Mouse (Mus musculus) embryo, embryonic 10.5 days (tissue): Measurements from ENCODE around the gene Naa35.

Experiments
- DNase-seq: peaks from one replicate; pipeline ENCODE4 v3.0.0-alpha.2; 2015; ENCODE audit warnings: low spot score

The Naa35 gene

DNA sequence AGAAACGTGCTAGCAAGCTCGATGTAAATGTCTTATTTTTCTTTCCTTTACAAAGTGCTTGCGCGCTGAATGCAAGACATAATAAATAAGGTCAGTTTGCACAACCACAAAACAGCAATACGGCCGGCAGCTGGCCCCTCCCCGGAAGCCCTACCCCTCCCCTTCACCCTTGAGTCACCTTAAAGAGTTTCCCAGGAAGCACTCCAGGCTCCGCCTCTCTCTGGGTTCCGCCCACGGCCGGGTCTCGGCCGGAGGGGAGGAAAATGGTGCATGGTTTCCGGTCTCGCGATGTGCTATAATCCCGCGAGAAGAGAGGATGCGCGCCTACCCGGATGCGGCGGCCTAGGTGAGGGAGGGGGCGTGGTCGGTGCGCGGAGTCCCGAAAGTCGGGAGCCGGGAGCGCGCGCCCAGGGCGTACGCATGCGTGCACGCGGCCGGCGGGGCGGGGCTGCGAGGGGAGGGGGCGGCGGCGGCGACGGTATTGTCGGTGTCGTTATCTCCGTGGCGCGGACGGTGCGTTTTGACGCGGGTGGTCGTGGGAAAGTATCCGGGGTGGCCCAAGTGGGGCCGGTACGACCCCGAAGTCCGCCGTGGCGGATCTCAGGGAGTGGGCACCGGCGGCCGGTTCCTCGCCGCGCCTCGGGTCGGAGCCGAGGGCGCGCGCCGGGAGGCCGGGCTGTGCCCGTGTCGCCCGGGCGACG lies at the start of gene Naa35, which contains the start of gene Agtpbp1:
Gene Naa35, plus strand, starts transcription at position 313 of the 701 bp plus-strand sequence.
Gene Agtpbp1, minus strand, starts transcription at position 281 of the 701 bp plus-strand sequence.
- DNase-seq, result peak; percentile 99

DNA sequence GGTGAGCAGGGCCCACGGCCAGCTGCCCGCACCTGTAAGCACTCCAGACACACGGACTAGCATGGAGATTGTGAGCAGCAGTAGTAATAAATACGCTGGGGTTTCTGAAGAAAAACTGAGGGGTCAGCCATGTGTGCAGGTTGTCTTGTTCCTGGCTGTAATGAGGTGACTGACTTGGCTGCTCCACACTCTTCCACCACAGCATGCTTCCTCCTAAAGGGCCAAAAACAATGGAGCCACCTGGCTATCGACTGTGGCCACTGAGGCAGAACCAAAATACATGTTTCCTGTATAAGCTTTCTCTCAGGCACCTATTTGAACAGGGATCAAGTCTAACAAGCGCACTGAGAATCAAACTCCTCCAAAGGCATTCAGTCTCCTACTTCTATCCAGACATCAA lies 49.3 kb upstream of the Naa35 start:
- no peak for DNase-seq

DNA sequence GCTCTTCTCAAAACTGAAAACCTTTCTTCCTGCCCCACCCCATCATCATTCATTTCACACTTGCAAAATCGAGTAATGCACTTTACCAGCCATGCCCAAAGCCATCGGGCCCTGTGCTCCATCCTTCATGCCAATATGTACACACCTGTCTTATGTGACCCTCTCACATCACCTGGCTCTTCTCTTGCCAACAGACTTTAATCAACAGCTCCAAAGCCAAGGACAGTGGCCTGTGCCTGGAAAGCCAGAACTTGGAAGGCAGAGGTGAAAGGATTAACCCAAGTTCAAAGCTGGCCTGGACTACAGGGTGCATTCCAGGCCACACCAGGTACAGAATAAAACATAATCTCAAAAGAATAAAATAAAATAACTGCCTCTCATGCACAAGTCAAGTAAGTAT lies 48.4 kb upstream of the Naa35 start:
- DNase-seq, result no peak

DNA sequence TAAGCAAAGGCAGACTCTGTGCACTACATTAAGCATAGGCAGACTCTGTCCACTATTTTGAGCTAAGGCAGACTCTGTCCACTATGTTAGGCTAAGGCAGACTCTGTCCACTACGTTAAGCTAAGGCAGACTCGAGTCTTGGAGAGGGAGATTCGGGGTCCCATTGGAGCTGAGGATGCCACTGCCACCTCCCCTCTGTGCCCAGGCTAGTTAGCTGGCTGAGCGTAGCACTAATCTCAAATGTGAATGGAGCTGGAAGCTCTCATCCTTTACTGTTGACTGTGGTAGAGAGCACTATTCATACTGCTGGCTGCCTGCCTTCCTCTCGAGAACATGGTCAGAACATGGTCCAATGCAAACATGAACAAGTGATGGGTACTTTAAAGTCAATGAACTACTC lies 46.4 kb upstream of the Naa35 start:
- DNase-seq, result no peak

DNA sequence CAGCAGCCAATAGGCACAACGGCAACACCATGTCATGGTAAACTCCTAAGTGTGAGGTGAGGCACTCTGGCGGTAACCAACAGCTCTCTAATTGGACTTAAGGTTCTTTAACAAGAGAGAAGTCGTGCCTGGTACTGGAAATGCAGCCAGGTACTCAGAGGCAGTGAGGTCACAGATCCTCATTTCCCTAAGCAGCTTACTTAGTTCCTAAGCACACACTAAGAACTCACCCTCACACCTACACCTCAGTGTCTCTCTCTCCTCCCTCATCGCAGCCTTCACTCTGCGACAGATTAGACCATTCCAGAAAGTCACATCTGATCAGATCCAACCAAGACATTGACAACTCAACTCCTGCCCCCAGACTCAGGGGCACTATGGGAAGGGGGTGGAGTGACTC lies 45.0 kb upstream of the Naa35 start:
- no peak for DNase-seq

DNA sequence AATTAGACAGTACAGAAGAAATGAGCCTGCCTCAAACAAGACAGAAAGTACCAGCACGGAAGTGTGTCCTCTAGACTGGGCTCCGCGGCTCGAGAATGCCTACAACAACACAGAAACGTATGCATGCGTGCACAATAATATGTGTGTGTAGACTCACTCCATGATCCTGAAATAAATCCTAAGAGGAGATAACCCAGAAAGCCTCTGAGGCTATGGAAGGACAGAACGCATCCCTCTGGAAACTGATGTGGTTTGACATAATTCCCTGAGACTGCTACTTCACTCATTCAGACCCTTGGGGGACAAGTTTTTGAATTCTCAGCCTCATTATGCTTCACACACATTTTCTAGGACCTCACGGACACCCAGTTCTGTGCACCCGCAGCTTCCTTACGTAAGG lies 42.6 kb upstream of the Naa35 start:
- no peak for DNase-seq

DNA sequence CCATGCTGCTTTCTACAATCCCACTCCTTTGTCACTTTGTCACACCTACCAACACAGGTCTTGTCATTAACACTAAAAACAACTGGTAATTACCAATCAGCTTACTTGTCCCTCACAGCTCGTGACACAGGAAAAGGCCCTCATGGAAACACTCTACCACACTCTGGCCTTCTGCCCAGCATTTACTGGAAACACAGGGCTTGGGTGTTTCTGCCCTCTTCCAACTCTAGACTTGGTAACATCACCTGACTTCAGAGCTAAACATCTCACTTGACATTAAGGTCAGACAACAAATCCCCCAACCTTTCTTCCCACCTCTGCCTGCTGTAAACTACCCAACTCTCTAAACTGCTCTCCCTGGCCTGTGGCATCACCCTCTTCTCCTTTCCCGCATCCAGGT lies 38.0 kb upstream of the Naa35 start:
- DNase-seq, result no peak

DNA sequence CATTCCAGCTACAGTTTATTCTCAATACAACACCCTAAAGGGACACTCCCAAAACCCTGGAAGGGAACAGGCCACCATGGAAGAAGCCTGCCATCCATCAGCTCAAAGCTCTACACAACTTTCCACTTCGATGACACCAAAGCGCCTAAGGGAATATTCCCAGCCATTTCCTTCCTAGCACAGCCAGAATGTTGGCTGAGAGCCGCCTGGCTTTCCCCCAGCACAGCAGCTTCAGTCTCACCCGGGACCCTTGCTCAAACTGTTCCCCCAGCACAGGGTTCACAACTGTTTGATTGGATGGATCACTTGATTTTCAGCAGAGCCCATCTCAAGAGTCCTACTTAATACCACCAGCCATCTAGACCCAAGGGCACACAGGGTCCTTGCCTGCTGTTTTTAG lies 37.3 kb upstream of the Naa35 start:
- DNase-seq, result no peak

DNA sequence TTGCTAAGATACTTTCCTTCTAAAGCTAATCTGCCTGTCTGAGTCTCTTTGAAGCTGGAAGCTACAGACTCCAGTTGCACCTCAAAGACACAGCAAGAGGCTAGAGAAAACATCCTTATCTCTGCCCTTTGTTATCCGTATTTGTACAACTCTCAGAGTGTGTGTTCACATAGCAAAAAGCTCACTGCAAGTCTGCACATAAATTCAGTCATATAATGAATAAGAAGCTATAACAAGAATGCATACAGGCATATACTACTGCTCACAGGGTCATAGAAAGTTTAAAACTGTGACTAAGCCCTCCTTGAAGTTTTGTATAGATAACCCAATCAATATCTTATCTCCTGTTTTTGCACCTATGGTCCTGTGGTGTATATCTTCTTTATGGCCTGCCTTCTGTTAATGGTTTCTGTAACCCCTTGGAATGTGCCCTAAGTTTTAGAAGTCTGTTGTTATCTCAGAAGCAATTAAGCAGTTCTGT lies 35.7 kb upstream of the Naa35 start:
- DNase-seq, result no peak

DNA sequence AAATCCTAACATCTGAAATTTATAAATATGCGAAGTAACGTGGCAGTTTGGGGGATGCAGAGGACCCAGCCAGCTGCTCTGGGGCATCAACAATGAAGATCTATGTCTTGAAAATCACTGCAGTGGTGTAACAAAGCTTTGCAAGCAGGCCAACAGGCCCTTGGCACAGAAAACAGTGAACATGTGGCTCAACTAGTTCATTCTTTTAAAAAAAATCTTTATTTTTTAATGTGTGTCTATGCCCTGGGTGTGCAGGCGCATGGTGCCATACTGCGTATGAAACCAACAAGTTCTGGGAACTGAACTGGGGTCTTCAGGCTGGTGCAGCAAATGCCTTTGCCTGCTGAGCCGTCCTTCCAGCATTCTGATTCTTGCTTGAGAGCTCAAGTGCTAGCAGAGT lies 32.8 kb upstream of the Naa35 start:
- no peak for DNase-seq

DNA sequence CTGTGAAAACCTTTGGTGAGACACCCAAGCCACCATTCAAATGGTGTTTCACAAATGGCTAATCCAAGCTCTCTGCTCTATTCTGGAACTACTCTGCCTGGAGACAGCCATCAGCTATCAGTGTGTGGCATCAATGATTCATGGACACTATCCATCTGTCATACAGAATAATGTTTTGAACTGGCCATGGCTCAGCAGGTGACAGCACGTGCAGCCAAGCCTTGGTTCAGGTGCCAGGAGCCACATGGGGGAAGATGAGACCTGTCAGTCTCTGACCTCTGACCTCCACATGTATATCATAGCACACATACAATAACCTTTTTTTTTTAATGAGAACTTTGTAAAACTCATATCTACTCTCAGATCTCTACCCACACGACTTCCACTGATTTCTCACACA lies 32.3 kb upstream of the Naa35 start:
- DNase-seq, result no peak

DNA sequence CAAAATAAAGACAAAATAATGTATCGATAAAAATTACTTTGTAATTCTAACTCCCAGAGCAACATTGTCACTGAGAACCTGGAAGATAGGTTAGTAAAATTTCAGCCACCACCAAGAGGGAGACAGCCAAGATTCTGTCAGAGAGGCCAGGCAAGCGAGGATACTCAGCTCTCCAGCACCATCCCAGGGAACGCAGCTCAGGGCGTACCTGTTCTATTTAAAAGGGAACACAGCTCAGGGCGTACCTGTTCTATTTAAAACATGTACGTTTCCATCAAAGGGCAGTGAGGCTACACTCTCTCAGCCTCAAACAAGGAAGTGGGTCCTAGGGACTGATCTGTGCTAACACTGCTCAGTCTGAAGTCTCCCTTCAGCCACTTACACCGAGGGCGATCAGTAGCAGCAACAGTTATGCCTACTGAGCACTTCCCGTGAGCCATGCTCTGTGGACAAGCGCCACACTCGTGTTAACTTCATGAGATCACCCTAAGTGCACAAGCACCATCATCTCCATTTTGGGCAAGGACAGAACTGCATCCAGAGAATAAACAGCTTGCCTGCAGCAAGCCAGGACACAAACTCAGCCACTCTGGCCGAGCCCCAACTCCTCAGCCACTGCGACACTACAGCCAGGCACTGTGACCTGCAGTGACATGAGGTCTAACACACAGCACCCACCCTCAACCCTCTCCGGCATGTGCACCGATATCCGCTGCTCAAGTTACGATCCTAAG lies 30.1 kb upstream of the Naa35 start:
- no peak for DNase-seq

DNA sequence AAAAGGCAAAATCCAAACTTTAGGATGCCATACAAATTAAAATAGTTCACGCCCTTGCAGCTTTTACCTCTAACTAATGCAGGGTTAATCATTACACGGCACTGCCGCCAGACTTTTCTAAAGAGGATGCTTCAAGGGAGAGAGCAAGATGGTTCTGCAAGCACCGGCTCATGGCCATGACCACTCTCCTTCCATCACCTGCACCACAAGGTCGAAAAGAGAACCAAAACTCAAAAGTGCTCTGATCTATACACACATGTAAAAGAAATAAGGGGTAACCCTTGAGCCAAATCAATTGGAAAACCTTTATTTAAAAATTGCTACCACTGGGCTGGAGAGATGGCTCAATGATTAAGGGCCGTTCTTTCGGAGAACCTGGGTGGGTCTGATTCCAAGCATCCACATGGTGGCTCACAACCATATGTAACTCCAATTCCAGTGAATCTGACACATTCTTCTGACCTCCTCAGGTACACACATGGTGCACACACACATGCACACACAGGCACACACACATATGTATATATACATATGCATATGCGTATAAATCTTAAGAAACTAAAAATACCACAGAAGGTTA lies 29.4 kb upstream of the Naa35 start:
- DNase-seq, result no peak

DNA sequence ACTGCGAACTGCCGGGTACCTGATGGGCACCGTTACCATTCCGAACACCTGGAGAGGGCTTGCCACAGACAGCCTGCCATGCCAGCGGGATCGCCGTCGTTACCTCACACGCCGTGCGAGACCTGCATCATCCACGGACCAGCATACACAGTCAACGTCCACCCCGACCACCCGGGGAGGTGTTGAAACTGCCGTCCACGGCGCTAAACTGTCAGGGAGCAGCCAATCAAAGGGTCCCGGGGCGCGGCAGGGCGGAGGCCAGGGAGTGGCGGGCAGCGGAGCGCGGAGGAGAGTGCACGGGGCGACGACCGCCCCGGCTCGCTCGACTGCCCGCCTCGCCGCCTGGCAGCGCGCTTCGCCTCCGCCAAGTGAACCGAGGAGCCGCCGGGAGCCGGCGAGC lies 28.4 kb upstream of the Naa35 start:
- DNase-seq, result peak; percentile 63

DNA sequence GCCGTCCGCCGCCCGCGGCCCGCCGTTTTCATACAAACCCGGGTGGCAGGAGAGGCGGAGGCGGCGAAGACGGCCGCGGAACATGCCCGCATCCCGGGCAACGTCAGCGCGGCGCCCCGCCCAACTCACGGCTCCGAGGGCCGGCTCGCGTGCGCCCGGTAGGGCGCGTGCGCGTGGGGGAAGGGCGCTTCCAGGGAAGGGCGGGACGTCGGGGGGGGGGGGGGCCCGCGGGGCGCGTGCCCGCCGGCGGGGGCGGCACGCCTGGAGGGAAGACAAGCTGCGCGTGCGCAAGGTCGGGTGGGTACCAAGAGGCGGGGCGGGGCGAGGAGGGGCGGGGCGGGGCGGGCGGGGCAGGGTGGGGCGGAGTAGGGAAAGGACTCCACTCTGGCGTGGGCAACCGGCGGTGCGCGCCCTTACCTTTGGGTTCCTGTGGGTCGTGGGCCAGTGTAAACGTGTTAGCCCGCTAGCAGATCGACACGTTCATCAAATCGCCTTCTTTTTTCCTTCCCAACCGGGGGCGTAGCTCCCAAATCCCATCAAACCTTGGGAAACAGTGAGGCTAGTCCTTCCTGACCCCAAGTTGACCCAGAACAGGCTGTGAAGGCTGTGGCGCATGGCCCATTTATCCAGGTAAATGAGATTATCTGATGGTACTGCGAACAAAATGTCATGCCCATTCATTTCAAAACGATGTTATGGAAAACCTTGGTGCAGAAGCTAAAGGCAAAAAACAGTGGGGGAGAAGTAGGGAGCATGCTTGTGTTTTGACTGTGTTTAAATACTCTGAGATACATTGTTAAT lies 27.7 kb upstream of the Naa35 start:
- peak; percentile 87 for DNase-seq

DNA sequence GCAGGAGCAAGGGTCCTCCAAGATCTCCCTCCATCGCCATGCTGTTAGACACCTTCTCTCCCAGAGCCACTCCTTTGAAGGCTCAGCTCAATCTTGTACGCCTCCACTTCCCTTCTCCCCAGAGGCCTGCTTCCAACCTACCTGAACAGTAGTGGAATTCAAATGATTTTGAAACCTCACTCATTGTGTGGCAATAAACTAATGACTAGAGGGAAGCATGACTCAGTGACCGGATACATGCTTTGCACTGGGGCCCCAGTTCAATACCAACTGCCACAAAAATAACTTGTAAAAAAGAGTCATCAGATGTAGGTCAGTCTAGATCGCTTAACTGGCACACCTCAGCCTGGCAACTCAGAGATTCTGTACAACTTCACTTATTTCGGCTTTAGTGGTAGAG lies 26.3 kb upstream of the Naa35 start:
- DNase-seq, result no peak

DNA sequence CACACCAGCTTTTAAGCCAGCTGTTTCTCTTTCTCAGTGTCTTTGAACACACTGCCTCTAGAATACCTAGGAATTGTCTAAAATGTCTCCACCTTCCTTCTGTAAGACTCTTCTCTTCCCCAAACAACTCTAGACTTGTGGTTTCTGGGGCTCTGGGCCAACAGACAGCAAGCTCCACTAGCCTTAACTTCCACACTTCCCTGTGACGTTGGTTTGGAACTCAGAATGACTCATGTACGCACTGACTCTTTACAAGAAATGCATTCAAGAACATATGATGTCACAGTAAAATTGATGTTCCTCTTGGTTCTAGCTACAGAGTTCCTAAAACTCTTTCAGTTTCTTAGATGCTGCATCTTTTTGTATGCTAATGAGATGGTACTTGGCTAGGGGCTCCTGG lies 22.6 kb upstream of the Naa35 start:
- DNase-seq, result no peak

DNA sequence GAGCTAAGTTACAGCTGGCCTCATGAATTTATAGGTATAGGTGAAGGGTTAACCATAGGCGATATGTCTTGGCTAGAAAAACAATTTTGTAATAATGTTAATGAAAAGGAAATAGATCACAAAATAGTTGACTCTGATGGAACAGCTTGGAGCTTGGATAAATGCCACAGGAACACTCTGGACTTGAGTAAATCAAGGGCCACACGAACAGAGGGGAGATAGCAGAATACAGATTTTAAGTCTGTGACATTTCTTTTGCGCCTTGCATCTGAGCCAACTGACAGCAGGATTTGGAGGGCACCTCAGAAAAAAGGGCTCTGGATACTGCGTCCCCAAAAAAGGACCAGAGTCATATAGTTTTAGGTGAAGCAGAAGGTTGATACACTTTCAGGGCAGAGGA lies 20.6 kb upstream of the Naa35 start:
- no peak for DNase-seq

DNA sequence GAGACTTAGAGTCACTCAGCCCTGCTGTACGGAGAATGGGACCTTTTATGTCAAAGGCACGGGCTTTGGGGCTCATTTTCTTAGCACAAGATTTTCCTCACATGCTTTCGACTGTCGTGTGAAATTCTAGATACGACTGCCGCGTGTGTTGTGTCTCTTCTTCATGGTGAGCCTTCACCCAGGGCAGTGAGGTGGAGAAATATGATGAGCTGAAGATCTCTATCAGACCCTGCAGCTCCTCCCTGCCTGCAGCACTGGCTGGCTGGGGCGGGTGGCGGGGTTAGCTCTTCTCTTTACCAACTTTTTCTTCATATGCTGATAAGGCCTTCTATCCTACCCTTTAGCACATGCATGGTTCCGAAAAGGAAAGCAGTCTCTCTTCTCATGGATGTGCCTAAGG lies 20.1 kb upstream of the Naa35 start:
- DNase-seq, result no peak

DNA sequence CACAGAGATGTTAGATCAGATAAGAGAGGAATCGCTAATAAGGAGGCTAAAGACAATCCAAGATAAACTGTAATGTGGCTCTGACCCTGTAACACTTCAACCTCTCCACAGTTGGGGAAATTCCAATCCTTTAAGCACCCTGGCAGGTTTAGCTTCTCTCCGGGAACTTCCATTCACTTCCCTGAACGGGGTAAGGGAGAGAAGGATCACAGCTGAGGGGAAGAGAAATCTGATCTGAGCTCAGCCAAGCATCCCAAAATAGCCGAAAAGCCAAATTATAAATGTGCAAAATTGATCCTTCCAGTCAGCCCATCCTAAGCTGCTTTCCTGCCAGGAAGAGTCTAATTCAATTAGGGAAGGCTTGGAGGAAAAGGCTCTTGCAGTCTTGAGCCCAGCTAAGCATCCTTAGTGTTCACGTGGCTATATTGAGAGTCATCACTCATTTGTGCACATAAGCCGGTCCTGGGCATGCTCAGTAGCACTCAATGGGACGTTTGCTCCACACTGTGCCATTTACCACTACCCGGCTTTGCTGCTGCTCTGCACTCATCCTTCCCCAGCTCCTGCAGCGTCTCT lies 19.0 kb upstream of the Naa35 start:
- no peak for DNase-seq

DNA sequence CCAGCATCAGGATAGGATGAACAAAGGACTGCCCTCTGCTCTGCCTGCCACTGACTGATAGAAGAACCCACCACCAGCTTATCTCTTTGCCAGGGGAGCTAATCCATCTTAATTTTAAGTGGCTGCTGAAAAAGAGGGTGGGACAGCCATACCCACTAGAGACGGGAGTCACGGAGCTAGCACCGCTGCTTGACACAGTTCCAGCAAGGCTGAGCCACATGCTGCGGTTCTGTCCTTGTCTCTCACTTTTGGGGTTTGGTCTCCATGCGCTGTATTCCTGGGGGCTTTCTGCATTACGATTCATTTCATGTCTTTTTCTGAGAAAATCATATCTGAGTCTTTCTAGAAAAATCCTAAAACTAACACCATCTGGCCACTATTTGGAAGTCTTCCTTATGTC lies 14.0 kb upstream of the Naa35 start:
- no peak for DNase-seq

DNA sequence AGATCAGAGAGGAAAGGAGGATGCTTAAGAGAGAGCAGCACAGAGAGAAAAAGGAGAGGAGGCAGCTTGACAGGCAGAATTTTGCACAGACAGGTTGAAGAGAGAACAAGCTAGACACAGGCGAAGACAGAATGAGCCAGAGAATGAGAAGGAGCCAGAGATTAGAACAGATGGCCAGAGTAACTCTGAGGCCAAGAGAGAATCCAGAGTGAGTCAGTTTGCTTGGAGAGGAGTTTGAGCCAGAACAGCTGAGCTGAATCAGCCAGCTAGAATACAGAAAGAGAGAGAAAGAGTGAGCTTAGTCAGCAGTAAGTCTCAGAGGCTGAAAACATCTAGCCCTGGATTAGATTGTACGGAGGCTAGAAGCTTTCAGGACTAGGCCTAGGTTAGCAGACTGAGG lies 12.5 kb upstream of the Naa35 start:
- no peak for DNase-seq
